Mouse (Mus musculus): ENCODE measurements at regions not wholly inside any gene's neighbourhood (a gene's known extent, or its start where the extent isn't known, plus 50 kb on each side); places are given as distances from the start of the nearest gene placed in this dataset.
A peak's percentile ranks its signal among the peaks of the same experiment; 100 is the strongest.

DNA sequence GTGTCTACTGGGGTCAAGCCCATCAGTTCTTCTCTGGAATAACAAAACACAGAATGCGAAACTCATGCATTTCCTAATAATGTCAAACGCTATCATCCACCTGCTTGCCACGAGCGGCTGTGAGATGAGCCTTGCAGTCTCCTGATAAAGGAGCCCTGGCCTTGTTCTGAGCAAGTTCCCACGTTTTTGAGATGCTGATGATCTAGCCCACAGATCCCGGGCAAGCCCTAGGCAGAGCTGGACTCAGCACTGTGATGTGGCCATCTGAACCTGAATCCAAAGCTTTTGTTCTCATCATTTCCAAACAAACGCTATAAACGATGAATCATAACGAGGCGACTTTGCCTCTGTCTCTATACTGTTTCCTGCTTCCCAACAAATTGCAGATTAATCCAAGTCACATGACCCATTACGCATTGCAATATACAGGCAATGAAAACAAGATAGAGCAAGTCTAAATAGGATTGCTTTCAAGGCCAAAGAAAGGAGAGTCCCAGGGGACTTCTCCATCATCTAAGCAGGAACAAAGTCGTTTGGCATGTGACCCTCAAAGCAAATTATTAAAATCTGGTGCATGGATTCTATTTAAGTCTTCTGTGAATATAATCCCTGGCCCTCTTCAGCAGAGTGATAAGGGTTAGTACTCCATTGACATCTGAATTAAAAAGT lies 191.1 kb downstream of the Dyrk2 start:
- intact Hi-C loops (cut with DNase I): no loop called here
- DNase-seq (ENCODE audit: low spot score in 2 of 2): no peak

- no peak for DNase-seq (ENCODE audit: low spot score in 2 of 2)
- intact Hi-C loops (cut with DNase I): no loop called here
Observed at GRCm38 (mm10) chr10:118679507-118679906, 190.5 kb downstream of the Dyrk2 start.

- intact Hi-C loops (cut with DNase I): no loop called here
- DNase-seq (ENCODE audit: low spot score in 2 of 2): no peak
Observed at GRCm38 (mm10) chr10:118680896-118681295, 189.1 kb downstream of the Dyrk2 start.

DNA sequence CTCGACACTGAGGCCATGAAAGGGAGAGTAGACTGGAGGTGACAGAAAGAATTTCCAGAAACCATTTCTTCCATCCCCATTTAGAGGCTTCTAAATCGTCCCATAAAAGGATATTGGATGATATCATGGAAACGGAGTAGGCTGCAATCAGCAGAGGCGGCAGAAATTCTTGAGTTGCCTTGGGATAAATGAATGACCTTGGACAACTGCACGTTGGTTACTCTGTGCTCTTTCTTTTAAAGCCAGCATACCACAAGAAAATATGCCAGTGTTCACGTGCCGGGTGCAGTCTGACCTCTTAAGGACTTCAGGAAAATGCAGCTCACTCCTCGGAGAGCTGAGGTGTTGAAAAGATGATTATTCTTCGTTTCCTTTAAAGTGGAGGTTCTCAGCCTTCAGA lies 186.7 kb downstream of the Dyrk2 start:
- intact Hi-C loops (cut with DNase I): no loop called here

DNA sequence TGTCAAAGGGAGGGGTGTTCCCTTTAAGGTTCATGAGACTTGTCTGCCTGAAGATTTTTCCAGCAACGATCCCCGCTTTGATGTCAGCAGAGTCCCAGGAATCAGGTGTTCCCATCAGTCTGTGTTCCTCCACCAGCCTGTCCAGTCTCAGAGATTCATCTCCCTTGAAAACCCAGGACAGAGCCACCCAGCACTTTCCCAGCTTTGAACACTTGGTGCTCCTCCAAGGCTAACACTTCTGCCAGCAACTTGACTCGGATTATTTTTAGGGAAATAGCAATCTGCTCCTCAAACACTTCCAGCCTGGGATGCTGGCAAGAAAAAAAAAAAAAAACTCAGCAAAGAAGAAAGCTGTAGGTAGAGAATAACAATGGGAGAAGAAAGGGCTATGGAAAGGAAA lies 170.7 kb downstream of the Dyrk2 start:
- peak in 1 of 2 experiments; percentile 78 for DNase-seq (ENCODE audit: low spot score in 2 of 2)
- intact Hi-C loops (cut with DNase I): no loop called here

More for the DNA sequence above, 186.7 kb downstream of the Dyrk2 start:
- DNase-seq (ENCODE audit: low spot score in 2 of 2): no peak

GRCm38 (mm10) chr10:118700115-118700514 lies 169.9 kb downstream of the Dyrk2 start:
- no peak for DNase-seq (ENCODE audit: low spot score in 2 of 2)
- intact Hi-C loops (cut with DNase I): loop anchor here (5.0 kb wide), 1 partner anchor 58 kb away; no protein-coding TSS in a partner anchor

- no peak for DNase-seq (ENCODE audit: low spot score in 2 of 2)
- intact Hi-C loops (cut with DNase I): no loop called here
Observed at GRCm38 (mm10) chr10:118706020-118706419, 164.0 kb downstream of the Dyrk2 start.

DNA sequence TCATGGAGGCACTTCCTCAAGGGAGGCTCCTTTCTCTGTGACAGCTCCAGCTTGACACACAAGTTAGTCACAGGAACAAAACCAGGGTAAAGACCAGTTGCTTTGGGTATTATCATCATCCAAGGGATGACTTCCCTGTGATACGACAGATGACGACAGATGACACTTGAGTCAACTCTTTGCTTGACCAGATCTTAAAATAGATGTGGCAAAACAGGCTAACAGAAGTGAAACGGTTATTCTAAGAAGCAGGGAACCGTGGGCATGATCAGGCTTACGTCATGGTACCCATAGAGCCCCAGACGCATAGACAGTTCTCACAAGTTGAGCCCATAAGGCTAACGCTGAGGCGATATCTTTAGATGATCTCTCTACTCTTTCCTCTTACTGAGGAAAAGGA lies 160.3 kb downstream of the Dyrk2 start:
- intact Hi-C loops (cut with DNase I): no loop called here
- DNase-seq (ENCODE audit: low spot score in 2 of 2): no peak

GRCm38 (mm10) chr10:118711529-118711928 lies 158.5 kb downstream of the Dyrk2 start:
- intact Hi-C loops (cut with DNase I): no loop called here
- peak in 1 of 2 experiments; percentile 73 for DNase-seq (ENCODE audit: low spot score in 2 of 2)

GRCm38 (mm10) chr10:118711951-118712350 lies 158.1 kb downstream of the Dyrk2 start:
- intact Hi-C loops (cut with DNase I): no loop called here
- no peak for DNase-seq (ENCODE audit: low spot score in 2 of 2)

DNA sequence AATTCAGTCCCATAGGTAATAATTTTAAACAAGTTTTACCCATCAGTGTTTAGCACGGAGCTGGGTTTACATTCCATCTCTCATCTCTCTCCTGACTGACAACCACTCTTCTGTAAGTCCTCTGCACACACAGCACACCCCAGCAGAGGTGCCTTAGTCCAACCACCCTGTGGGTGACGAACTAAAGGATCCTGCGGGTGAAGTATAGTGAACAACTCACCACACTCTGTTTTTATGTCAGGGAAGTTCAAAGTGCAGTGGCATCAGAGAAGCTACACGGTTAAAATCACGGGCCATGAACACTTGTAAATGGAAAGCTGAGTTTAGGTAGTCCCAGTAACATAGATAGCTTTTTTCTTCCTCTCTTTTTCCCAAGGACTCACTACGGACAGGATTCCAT lies 157.1 kb downstream of the Dyrk2 start:
- intact Hi-C loops (cut with DNase I): no loop called here
- no peak for DNase-seq (ENCODE audit: low spot score in 2 of 2)

GRCm38 (mm10) chr10:118714179-118714581 lies 155.8 kb downstream of the Dyrk2 start:
- intact Hi-C loops (cut with DNase I): no loop called here
- no peak for DNase-seq (ENCODE audit: low spot score in 2 of 2)

GRCm38 (mm10) chr10:118714595-118714994 lies 155.4 kb downstream of the Dyrk2 start:
- intact Hi-C loops (cut with DNase I): no loop called here

GRCm38 (mm10) chr10:118720630-118721029 lies 149.4 kb downstream of the Dyrk2 start:
- intact Hi-C loops (cut with DNase I): no loop called here
- peak in 1 of 2 experiments; percentile 33 for DNase-seq (ENCODE audit: low spot score in 2 of 2)

More at GRCm38 (mm10) chr10:118714595-118714994, 155.4 kb downstream of the Dyrk2 start:
- no peak for DNase-seq (ENCODE audit: low spot score in 2 of 2)

GRCm38 (mm10) chr10:118722132-118722551 lies 147.9 kb downstream of the Dyrk2 start:
- DNase-seq (ENCODE audit: low spot score in 2 of 2): no peak
- intact Hi-C loops (cut with DNase I): no loop called here

DNA sequence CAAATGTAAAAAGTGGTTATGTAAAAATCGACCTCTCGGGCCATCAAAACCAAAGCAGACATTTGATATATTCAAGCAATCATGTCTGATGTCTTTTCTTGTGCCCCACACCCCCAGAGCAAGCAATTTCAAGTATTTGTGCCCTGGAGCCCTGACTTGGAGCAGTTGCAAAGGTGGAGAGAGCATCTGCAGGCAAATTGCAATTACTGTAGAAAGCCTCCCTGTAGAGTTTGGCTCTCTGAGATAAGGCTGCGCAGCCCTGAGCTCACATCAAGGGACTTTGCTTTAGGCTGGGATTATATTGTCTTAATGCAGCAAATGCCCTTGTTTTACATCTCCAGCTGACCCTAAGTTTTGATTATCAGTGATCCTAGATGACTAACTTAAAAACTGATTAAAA lies 147.3 kb downstream of the Dyrk2 start:
- intact Hi-C loops (cut with DNase I): no loop called here
- no peak for DNase-seq (ENCODE audit: low spot score in 2 of 2)

- no peak for DNase-seq (ENCODE audit: low spot score in 2 of 2)
- intact Hi-C loops (cut with DNase I): no loop called here
Observed at GRCm38 (mm10) chr10:118736093-118736492, 133.9 kb downstream of the Dyrk2 start.

DNA sequence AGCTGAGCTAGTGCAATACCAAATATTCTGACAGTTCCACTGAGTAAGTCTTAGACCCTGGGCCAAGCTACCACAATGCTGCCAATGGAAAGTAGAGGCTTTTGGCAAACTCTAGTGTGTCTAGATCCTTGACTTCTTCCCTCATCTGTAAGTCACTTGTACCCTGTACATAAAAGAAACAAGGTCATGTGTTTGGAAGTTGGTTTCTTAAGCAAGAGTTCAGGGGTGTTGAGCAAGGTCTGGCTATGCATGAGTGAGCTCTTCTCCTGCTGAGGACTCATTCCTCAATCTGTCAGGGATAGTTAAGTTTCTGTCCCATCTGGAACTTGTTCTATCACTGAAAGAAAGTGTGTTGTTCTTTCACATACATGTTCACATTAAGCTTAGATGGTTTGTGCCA lies 132.9 kb downstream of the Dyrk2 start:
- no peak for DNase-seq (ENCODE audit: low spot score in 2 of 2)
- intact Hi-C loops (cut with DNase I): no loop called here

DNA sequence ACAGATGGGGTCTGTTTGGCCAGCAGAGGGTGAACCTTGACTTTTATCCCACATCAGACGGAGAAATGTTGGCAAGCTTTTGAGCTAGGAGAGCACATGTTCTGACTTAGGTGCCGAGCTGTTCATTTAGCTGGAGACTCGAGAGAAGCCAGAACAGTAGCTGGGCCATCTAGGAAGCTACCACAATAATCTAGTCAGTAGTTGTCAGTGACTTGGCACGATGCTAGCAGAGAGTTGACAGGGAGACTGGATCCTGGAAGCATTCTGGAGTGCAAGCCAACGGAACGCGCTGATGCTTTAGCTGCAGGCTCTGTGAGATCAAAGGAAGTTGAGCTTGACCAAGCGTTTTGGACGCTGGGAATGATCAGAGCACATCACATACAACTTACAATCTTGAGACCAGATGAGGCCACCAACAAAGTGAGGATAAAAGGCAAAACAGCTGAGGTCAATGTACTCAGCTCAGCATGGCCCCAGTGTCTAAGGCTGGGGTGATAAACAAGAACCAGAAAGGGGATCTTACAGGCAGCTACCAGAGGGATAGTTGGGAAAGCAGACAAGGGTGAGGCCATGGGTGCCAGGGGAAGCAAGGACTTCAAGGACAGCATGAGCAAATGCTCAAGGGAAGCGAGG lies 130.0 kb downstream of the Dyrk2 start:
- DNase-seq (ENCODE audit: low spot score in 2 of 2): no peak
- intact Hi-C loops (cut with DNase I): no loop called here

DNA sequence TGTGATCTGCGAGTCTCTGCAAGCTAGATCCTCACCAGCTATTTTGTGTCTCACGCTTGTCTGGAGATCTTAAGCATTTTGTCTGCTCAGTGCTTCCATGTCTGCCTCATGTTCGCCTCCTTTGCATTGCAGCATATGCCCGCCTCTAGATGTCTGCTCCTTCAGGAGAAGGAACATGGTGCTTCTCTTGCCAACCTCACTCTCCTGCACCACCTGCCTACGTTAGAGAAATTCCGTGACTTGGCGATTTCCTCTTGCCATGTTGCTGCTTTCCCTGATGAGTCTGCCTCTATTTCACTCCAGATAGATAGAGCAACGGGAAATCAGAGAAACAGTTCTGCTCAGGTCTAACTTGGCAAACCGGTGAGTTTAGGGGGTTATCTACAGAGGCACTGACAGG lies 126.2 kb downstream of the Dyrk2 start:
- intact Hi-C loops (cut with DNase I): no loop called here
- peak; percentile 16 to 88 for DNase-seq (ENCODE audit: low spot score in 2 of 2)

GRCm38 (mm10) chr10:118746719-118747395 lies 123.2 kb downstream of the Dyrk2 start:
- intact Hi-C loops (cut with DNase I): no loop called here

More at GRCm38 (mm10) chr10:118746719-118747395, 123.2 kb downstream of the Dyrk2 start:
- DNase-seq (ENCODE audit: low spot score in 2 of 2): peak; percentile 59 to 85

Data from left cerebral cortex, postnatal 25 days (tissue).